Mouse (Mus musculus) layer of hippocampus, postnatal 36 days (tissue): ENCODE data around the gene Dohh. TPM values are rescaled to one million over a fixed set of nuclear protein-coding genes. Genes with fewer than 3 reads are reported as not detected.

Experiments used
- DNase-seq, 2 experiments: peaks; one replicate each; pipeline ENCODE4 v3.0.0; 2022
- total RNA-seq, 2 experiments: library from RNA; stranded (reverse); gene quantifications; 2 replicates each; pipeline ENCODE4 v1.2.3; 2021

Gene Dohh
- total RNA-seq, 2 experiments from 2014 or later, result 72.5 to 76.9 TPM

DNA sequence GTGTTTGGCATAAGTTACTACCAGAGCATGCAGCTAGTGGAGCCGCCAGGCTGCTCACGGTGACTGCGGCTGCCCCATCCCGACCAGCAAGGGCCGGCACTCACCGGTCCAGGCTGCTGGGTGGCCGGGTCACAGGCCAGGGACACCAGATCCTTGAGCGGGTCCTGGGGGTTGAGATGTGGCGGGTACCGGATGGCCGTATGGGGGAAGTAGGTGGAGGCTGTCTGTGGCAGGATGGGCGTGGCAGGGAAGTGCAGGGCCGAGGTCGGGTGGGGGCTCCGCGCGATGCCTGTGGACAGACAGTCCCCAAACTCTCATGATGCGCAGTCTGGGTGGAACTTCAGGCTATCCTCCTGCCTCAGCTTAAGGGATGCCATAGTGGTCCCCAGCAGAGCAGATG is 20.5 kb downstream of the Dohh start:
- DNase-seq, result no peak

DNA sequence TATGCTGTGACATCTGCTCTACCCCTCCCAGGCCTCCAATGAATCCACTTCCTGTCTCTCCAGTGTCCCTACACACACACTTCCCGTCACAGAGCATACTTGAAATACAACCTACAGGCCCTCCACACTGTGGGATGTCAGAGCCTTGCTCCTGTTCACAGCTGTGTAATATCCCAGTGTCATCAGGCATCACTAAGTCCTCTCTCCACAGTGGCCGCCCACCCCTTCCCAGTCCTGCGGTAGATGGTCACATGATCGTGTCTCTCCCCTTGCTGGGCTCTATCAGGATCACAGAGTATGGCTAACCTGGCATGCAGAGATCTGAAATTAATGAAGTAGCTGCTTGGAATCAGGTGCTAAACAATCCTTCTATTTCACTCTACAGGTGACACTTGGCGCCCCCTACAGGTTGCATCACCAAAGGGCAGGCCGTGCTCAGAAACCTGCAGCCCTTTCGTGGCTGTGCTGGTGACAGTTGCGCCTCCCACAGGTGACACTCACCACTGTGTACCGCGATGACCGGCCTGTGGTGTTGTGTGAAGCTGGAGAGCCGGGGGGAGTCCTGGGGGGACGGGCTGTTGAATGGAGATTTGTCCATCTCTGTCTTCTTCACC is 21.5 kb downstream of the Dohh start:
- DNase-seq, result no peak

DNA sequence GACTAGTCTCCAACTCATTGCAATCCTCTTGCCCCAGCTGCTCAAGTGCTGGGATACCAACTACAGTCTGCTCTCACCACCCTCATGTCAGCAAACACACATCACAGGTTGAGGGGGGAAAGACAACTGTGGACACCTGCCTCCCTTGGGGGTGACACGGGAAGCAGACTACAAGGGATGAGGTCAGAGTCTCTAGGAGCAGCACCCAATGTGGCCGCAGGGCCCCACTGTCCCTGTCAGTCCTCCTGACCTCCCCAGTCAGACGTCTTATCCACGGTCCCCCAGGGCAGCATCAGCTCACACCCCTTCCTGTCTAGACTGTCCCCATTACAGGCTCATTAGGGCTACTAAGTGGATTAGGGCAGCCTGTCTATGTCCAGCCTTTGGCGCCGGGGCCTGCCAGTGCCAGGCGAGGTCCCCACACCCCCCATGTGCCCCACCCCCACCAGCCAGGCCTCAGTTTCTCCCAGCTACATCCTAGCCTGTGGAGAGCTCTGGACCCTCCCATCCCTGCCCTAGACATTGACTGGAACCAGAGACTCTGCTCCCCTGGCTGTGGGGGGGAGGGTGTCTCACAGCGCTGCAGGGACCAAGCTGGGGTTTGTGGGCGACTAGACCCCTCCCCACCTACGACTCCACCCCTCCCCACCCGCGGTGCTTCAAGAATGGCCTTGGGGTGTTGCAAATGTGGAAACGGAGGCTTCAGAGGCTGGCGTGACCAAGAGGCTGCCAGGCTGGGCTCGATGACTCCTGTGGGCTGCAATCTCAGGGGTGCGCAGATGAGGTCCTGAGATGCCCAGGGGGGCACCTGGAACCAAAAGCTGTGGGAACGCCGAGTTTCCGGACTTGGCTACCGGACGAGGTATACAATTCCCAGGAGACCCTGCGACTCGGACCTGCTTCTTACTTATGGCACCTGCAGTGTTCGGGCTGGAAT is 22.5 kb downstream of the Dohh start:
- no peak for DNase-seq

DNA sequence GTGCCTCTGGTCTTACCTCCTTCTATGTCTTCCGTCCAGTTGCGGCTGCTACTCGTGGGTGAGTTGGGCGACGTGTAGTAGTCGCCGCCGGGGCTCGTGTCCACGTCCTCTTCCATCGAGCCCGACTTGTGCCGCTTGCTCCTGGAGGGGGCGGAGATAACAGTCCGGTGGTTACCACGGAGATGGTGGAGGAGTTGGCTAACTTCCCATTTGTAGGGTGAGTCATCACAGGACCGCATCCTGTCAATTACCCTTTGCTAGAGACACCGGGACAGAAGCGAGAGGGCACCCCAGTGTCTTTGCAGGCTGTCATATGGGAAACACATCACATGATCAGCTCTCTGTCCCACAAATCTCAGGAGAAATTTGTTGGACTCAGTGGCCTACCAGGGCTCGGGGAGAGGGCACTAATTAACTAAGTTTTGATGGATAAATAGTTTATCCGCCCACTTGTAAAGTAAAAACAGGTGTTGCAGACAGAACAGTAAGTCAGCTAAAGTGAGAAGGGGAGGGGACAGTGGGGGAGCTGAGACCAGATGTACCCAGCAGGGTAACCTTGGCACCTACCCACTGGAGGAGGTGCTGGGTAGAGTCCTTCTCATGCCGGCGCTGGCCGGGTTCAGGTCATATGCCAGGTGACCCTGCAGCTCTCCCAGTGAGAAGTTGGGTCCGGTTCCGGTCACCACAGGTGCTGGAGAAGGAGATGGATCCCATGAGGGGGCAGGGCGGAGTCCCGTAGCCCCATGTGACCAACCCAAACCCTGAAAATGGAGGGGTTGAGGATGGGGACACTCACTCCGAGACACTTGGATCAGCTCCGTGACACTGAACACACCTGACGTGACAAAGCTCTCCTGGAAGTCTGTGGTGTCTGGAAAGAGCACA is 23.6 kb downstream of the Dohh start:
- DNase-seq, result peak; percentile 61 to 63

DNA sequence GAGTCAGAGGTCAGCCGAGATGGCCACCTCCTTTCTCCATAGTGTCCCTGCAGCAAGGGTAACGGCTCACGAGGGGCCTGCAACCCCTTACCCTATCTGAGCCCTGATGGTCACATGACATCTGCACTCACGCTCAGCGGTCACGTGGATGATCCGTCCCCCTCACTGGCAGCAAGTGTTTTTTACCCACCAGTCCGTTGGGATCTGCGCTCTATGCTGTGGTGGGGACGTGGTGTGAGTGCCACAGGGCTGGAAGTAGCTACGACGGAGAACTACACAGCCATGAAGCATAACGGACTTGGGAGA is 24.1 kb downstream of the Dohh start:
- no peak for DNase-seq

DNA sequence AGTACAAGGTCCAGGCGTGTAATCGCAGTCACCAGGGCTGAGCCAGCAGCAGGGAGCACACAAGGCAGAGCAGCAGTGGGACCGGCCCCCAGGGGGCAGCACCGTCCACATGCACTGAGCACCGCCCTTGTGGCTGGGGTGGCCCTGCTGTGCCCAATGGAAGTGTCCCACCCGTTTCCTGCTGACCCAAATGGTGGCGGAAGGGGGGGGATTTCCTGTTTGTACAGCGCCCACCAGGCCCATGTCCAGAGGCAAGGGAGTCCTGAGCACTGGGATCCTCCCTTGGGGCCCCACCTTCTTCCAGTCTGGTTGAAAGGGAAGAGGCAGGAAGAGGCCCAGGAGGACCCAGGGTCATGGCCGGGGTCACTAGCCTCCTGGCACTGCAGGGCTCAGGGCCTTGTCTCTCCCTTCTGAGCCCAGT is 24.7 kb downstream of the Dohh start:
- DNase-seq, result no peak

DNA sequence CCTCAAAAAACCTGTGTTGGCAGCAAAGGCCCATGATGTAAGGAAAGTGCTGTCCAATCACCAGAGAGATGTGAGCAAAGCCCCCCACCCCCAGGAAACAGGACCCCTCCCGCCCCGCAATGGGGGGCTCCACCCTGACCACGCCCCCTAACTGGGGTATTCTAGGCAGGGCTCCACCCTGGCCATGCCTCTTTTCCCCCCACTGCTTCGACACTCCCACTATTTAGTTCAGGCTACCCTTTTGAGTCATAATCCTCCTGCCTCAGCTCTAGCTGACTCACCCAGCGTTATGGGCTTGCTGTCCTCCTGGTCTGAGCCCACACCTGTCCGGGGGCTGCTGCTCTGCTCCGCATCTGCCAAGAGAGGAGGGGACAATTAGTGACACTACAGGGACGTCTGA is 25.1 kb downstream of the Dohh start:
- DNase-seq, result no peak

DNA sequence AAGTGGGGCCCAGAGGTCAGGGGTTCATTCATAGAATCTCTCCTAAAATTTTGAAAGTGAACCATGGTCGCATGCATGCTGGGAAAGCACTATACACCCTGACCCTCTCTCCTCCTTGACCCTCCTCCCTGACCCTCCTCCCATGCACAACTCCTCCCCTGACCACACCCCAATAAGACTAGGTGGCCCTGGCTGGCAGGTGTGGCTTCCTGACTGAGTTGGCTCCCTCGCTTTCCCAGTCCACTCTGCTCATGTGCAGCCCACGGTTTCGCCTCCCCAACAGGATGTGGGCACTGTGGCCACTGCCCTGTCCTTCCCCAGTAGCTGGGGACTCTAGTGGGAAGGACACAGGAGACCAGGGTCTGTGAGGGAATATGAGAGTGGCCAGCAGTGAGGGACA is 26.1 kb downstream of the Dohh start:
- DNase-seq, result no peak

DNA sequence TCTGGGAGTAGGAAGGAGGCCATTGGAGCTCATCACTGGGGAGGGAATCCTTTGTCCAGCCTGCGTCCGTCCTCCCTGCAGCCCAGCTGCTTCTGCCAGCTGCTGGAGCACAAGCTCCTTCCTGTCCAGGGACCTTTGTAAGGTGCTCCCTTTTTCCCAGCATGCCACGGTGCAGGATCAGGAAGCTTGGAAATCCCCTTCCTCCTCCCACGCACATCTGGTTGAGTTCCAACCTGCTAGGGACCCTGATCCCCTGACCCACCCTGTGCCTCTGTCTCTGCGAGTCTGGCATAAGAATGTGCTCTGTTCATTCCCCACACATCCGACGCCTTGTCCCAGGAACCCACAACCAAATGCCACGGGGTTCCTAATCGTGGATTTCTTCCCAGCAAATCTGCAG is 26.8 kb downstream of the Dohh start:
- no peak for DNase-seq

DNA sequence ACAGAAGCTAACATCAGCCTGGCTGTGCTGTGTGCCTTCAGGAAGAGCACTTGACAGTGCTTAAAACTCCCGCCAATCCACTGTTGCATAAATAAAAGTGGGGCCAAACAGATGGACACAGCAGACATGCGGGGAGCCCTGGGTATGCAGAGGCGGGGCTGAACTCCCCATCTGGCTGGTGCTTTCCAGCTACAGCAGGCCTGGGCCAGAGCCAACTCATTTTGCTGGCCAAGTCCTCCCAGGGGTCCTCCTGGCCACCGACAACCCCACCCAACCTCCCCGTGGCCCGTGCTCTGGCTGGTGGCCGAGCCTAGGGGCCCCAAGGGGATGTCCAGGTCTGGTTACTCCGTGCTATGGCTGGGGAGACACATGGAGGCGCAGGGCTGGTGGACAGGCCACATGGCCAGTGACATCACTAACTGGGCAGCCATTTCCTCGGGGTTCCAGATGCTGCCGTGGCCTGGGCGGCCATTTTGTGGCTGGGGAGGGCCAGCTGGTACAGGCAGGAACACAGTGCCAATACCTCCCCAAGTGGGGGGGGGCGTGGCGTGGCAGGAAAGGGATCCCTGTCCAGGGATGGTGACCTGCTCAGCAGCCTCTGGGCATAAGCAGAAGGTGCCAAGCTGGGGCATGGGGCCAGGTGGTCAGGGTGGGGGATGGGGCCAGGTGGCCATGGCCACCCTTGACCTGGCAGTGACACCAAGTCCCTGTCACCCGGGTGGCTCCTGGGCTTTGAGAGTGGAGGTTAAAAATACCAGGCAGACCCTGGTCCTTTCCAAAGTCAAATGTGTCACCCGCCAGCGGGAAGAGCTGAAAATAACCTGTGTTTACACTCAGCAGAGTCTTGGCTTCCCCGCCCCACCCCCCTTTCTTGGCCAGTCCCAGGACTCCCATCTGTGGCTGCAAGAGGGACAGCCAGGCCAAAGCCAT is 27.5 kb downstream of the Dohh start:
- peak; percentile 60 to 76 for DNase-seq

DNA sequence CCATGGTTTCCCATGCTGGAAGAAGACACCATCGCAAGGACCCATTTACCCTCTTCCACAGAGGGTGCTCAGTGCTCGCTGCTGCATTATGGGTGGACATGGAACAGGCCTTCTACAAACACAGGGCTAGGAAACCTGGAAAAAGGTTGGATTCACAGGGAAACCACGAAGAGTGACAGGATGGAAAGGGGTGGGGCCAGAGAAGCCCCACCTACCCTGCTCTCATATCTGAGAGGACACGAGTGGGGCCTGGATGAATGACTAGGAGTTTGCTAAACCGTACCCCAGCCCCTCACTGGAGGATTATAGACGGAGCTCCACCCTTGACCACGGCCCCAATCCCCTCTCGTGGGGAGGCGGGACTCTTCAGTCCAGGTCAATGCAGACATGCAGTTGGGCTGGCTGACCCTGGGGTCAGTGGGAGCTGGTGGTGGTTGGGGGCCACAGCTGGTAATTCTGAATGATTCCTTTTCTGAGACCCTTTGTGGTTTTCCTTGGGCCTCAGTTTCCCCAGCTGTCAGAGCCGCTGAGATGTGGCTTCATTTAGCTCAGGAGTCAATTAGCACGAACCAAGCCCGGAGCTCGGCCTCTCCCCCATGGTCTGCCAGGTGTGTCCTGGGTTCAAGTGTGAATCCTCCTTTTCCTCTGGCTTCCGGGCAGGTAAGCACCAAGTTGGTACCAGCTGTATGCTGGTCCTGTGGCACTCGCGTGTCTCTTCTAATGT is 28.5 kb downstream of the Dohh start:
- DNase-seq, result no peak

DNA sequence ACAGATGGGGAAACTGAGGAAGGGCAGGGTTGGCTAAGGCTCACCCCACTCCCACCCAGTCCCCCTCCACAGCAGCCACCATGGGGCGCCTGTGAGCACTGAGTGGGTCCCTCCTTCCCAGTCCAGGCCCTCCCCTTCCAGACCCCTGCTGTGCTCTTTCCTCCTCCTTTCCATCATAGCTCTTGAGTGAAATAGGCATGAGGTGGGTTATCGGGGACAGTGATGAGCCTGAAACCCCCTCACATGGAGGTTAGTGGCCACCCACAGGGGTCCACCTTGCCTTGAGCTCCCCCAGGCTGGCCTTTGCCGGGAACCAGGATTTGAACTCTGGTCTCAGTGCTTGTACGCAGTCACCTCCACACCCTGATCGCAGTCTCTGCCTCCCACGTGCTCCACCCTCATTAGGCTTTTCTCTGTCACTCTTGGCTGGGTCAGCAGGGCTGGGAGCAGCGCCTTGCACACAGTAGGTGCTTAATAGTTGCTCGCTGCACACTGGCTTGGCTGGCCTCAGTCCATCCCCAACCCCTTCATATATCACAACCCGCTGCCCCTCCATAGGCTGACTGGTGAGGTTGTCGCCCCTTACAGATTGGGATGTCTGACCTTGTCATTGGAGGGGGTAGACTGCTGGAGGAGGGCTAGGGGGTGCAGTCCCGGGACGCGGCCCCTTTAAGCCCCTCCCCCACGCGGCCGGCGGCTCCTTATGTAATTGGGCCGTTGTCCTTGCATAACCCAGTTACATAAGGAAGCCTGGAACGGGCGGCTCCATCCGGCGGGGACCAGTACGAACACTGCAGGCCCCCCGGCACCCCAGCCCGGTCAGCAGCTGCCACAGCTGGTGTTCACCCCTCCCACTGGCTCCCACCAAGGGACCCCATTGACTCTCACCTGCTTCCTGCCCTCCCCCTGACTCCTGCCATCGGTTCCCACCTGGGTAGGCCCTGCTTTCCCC is 29.4 kb downstream of the Dohh start:
- DNase-seq, result peak; percentile 82 to 83

DNA sequence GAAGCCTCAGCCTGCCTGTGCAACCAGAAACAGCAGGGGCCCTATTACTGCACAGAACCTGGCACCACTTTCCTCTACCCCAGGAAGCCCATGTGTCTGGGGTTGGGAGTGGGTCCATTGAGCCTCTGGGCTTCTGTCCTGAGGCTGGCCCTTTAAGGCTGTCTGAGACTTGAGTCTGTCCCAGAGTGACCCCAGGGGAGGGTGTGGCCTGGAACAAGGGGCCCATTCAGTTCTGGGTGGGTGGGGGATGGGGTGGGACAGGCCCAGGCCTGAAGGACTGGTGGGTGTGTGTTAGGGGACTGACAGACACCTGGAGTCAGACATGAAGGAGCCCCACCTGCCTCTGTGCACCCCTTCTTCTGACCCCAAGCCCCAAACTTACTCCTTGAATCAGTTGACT is 30.5 kb downstream of the Dohh start:
- DNase-seq, result no peak

DNA sequence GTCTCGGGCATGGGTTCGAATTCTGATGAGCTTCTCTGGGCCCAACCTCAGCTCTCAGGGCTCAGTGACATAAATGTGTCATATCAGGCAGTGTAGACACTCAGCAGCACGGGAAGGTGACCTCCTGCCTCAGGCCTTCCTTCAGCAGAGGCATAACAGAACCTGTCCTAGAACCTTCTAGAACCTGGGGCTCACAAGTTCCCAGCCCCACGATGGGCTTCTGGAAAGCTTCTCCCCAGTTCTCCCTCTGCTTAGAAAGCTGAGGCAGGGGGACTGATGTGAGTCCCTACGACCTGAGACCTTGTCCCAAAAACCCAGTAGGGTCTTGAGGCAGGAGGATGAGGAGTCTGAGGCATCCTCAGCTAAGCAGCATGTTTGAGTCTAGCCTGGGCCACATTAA is 30.9 kb downstream of the Dohh start:
- no peak for DNase-seq

DNA sequence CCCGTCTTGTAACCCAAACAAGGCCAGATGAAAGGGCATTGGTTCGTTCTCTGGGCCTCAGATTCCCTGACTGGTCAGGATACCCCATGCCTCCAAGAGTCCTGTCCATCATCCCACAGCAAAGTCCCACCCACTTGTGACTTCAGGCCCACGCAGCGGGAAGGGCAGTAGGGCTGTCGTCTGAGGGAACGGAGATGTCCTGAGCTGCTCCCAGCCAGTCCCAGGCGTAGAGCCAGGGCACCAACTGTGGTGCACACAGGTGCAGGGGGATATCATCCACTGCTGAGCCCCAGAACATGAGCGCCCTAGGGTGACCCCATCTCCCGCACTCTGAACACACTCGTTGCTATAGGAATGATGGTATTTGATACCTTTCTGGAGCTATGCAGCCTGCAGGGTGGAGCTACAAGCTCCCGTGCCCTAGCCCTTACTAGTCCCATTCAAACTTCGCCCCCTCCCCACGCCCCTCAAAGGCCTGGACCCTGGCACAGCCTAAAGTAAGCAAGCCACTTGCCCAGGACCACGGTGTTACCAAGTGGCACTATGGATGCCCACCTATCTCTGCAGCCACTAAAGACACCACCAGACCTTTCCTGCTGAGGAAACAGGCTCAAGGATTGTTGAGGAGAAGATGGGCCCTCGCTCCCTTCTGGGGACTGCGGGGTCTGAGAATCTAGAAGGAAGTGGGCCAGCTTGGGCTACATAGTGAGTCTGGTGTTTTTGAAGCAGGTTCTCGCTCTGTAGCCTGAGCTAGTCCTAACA is 31.5 kb downstream of the Dohh start:
- no peak for DNase-seq

DNA sequence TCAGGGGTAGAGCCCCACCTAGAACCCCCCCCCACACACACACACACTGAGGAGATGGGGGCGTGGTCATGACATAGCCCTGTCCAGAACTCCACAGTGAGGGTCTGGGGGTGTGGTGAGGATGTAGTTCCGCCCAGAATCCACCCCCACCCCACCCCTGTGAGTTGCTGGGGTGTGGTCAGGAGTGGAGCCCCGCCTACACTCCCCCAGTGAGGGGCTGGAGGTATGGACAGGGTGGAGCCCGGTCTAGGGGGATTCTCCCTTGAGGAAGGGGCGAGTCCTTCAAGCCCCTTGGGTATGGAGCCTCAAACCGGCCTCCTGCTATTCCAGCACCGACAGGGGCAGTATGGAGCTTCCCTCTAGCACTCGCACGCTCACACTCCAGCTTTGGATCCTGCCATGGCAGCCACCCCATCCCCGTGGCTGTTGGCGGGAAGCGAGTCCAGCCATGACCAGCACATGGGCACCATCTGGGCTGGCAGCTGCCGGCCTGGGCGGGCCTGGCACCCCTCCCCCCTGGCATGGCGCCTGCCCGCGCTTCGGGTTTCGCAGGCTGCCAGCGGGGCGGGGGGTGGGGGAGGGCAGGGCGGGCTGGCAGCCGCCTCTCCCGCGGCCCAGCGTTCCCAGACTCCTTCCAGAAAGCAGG is 32.5 kb downstream of the Dohh start:
- peak; percentile 87 to 89 for DNase-seq

DNA sequence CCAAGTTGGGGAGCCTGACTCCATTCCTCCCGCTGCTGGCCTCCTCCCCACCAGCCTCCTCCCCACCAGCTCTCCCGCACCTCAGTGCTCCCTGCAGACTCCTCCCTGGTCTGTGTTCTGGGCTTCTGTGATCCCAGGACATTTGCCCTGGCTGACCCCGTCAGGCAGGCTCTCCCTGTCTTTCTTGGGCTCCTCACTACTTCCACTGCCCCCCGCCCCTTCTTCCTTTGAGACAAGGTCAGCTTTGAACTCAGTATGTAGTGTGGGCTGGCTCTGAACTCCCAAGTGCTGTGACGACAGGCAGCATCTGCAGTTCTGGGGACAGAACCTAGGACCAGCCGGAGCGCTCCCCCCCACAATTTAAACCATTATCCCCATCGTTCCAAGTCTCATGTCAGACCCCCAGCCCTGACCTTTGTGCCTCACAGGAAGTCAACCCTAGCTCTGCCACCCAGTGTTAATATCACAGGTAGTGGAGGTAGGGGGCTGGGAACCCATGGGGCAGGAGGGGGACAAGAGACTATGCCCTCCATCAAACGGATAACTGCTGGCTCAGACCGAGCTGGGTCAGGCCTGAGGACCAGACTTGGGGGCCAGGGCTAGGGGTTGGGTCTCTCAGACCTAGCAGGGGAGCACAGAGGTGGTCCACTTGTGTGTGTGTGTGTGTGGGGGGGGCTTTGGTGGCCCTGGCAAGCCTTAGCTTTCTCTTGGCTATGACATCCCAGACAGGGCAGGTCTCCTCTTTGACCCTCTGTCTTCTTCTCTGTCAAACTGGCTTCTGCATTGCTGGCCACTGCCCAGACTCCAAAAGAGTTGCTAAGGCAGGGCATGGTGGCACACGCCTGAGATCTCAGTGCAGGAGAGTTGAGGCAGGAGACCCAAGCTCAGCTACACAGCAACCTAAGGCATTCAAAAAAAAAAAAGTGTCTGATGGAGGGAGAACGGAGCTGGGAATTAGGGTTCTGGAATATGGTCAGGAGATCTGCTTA is 33.3 kb downstream of the Dohh start:
- DNase-seq, result no peak
